Mouse (Mus musculus) olfactory bulb, adult 2 months (tissue): ENCODE data around the gene Ankrd31. TPM values are rescaled to one million over a fixed set of nuclear protein-coding genes. Genes with fewer than 3 reads are reported as not detected.

Experiments used
- H3K27ac ChIP-seq: fragments of 200-500 bp; 2 replicates; pipeline ENCODE4 v1.5.1; 2012; ENCODE audit warnings: low read depth, low read length; ENCODE audit not compliant: insufficient read depth
- H3K4me1 ChIP-seq: fragments of 200-500 bp; 2 replicates; pipeline ENCODE4 v1.6.1; 2012; ENCODE audit warnings: low read length; ENCODE audit not compliant: control insufficient read depth, insufficient read depth
- H3K4me3 ChIP-seq: fragments of 200-500 bp; 2 replicates; pipeline ENCODE4 v1.5.1; 2012; ENCODE audit warnings: mild to moderate bottlenecking, low read depth, low read length, moderate library complexity; ENCODE audit not compliant: insufficient read depth
- CTCF ChIP-seq: fragments of 200-500 bp; IDR thresholded peaks from 2 replicates; pipeline ENCODE4 v1.5.1; 2012; ENCODE audit warnings: low read depth, mild to moderate bottlenecking, low read length, moderate library complexity; ENCODE audit not compliant: insufficient read depth
- POLR2A ChIP-seq: fragments of 200-500 bp; IDR thresholded peaks from 2 replicates; pipeline ENCODE4 v1.6.1; 2012; ENCODE audit warnings: mild to moderate bottlenecking, low read depth, low read length, moderate library complexity; ENCODE audit not compliant: insufficient read depth
- WGBS: fragments of 180-500 bp; shearing (Covaris S2); methylation state at CpG from one replicate; pipeline ENCODE4 v1.1.7; 2018; 5-methylcytosine and 5-hydroxymethylcytosine counted together
- polyA plus RNA-seq: library from polyadenylated mRNA; stranded (reverse); fragments of >200 nt; gene quantifications from 2 replicates; pipeline ENCODE4 v1.2.4, GENCODE M21; 2012; ENCODE audit warnings: low replicate concordance; ENCODE audit not compliant: missing spikeins, insufficient read depth, insufficient read length

Gene Ankrd31
- polyA plus RNA-seq, 1 experiment: not detected

GRCm38 (mm10) chr13:96852133-96852532, 104.1 kb downstream of the Ankrd31 start:
- H3K4me1 ChIP-seq: no peaks in the 10 kb centered on the region
- TF ChIP-seq CTCF (no peak), POLR2A (no peak)
- no peak overlapping the region for H3K27ac ChIP-seq
- 76% methylated on average over 2 of the region's 2 CpGs for WGBS
- H3K4me3 ChIP-seq: no peak overlapping the region

- Histone ChIP-seq H3K4me1 (no peaks in the 10 kb centered on the region), H3K4me3 (no peak overlapping the region), H3K27ac (no peak overlapping the region)
- TF ChIP-seq POLR2A (no peak), CTCF (no peak)
- 73% methylated on average over 1 of the region's 1 CpGs for WGBS
Measured at GRCm38 (mm10) chr13:96853256-96853655, 105.2 kb downstream of the Ankrd31 start.

GRCm38 (mm10) chr13:96855191-96855590, 107.1 kb downstream of the Ankrd31 start:
- TF ChIP-seq POLR2A (no peak), CTCF (no peak)
- WGBS: 18% methylated on average over 3 of the region's 3 CpGs

GRCm38 (mm10) chr13:96859161-96859560, 111.1 kb downstream of the Ankrd31 start:
- TF ChIP-seq CTCF (no peak), POLR2A (no peak)
- no peaks in the 10 kb centered on the region for H3K4me1 ChIP-seq
- H3K27ac ChIP-seq: no peak overlapping the region
- WGBS: 96% methylated on average over 3 of the region's 3 CpGs
- H3K4me3 ChIP-seq: no peak overlapping the region

More at GRCm38 (mm10) chr13:96855191-96855590, 107.1 kb downstream of the Ankrd31 start:
- Histone ChIP-seq H3K27ac (no peak overlapping the region), H3K4me3 (no peak overlapping the region), H3K4me1 (no peaks in the 10 kb centered on the region)

GRCm38 (mm10) chr13:96870742-96871141, 122.7 kb downstream of the Ankrd31 start:
- no peak overlapping the region for H3K27ac ChIP-seq
- H3K4me3 ChIP-seq: no peak overlapping the region
- no peaks in the 10 kb centered on the region for H3K4me1 ChIP-seq
- TF ChIP-seq CTCF: no peak
- no peak for TF ChIP-seq POLR2A
- 77% methylated on average over 4 of the region's 4 CpGs for WGBS

GRCm38 (mm10) chr13:96874071-96874470, 126.0 kb downstream of the Ankrd31 start:
- no peaks in the 10 kb centered on the region for H3K4me1 ChIP-seq
- H3K27ac ChIP-seq: no peak overlapping the region
- TF ChIP-seq CTCF (no peak), POLR2A (no peak)
- H3K4me3 ChIP-seq: no peak overlapping the region

GRCm38 (mm10) chr13:96878220-96879057, 130.4 kb downstream of the Ankrd31 start:
- H3K4me3 ChIP-seq: no peak overlapping the region
- no peaks in the 10 kb centered on the region for H3K4me1 ChIP-seq
- WGBS: 60% methylated on average over 12 of the region's 12 CpGs
- TF ChIP-seq POLR2A (no peak), CTCF (no peak)
- H3K27ac ChIP-seq: no peak overlapping the region

- H3K4me1 ChIP-seq: no peaks in the 10 kb centered on the region
- TF ChIP-seq POLR2A (no peak), CTCF (no peak)
- 51% methylated on average over 1 of the region's 1 CpGs for WGBS
- no peak overlapping the region for H3K27ac ChIP-seq
- no peak overlapping the region for H3K4me3 ChIP-seq
Measured at GRCm38 (mm10) chr13:96884534-96884933, 136.5 kb downstream of the Ankrd31 start.

- H3K4me3 ChIP-seq: no peak overlapping the region
- WGBS: 68% methylated on average over 2 of the region's 2 CpGs
- H3K4me1 ChIP-seq: no peaks in the 10 kb centered on the region
- TF ChIP-seq POLR2A: no peak
- TF ChIP-seq CTCF: no peak
- no peak overlapping the region for H3K27ac ChIP-seq
Measured at GRCm38 (mm10) chr13:96889985-96890384, 141.9 kb downstream of the Ankrd31 start.

GRCm38 (mm10) chr13:96895144-96895543, 147.1 kb downstream of the Ankrd31 start:
- WGBS: 78% methylated on average over 2 of the region's 2 CpGs
- Histone ChIP-seq H3K27ac (no peak overlapping the region), H3K4me3 (no peak overlapping the region), H3K4me1 (no peaks in the 10 kb centered on the region)
- TF ChIP-seq POLR2A: no peak
- no peak for TF ChIP-seq CTCF
